Mouse (Mus musculus) CH12F3 (cell line): ENCODE data around the gene Gm21876.
"Not testable (repeated sequence)": the region's sequence is repeated elsewhere in the genome, so short reads cannot be mapped to it uniquely, and the experiment has no call there.

Experiments
- in situ Hi-C: fragments of 300-500 bp; cut with MboI; formaldehyde crosslinking; loops from 2 replicates; pipeline ENCODE4 v1.14.3; 2020; ENCODE audit warnings: low sequenced_read_pairs

Gene Gm21876

DNA sequence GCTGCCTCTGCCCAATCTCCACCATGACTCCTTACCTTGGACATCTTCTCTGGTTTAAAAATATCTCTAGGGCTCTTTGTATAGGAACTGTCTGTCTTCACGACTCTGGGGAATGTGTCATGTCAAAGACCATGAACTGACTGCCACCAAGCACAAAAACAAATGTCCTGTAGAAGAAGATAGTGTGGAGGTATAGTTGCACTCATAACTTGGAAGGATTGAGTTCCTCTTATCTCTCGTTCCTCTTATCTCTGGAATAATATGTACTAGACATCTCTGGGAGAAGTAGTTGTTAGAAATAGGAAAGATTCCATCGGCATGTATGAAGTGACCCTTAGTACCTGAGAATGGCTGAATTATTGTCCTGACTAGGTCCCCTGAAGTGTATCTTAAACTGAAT, at the start of gene Gm21876:
Gene Gm21876, minus strand, starts transcription at position 101 of the 400 bp plus-strand sequence.
- in situ Hi-C loops = no loop called here

DNA sequence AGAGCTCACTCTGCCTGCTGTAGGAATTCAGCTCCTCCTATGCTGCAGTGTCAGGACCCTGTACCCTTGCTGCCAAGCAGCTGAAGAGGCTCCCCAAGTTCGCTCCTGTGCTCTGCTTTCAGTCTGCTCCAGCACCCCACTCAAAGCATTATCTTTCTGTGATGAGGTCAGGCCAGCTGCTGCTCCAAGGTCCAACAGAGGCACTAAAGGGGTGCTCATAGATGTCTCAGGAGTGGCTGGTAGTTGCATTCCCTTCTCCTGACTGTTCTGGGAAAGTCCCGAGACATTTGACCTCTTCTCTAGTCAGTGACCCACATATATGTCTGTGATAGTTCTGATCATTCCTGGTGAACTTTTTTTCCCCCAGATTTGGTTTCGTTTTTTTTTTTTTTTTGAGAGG, 45.0 kb upstream of the Gm21876 start:
- in situ Hi-C loops = no loop called here

DNA sequence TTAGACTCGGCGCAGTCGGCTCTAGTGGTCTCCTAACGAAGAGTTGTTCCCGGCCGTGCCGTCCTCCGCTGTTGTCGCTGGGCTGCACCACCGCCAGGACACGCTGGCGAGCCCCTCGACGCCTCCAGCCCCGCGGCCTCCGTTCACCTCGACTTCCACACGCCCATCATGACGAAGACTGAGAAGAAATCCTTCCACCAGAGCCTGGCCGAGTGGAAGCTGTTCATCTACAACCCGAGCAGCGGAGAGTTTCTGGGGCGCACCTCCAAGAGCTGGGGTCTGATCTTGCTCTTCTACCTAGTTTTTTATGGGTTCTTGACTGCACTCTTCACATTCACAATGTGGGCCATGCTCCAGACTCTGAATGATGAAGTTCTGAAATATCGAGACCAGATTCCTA, 28.8 kb downstream of the Gm21876 start:
- in situ Hi-C loops = not testable (repeated sequence)
